Mouse (Mus musculus) CD8-positive naive resting alpha-beta T cell, adult 2 months (primary cell): ENCODE data around the gene Dll4.
A peak's percentile ranks its signal among the peaks of the same experiment; 100 is the strongest.

Experiments used
- DNase-seq, 2 experiments: peaks; one replicate each; pipeline ENCODE4 v3.0.0; 2022; ENCODE audit warnings: low read depth in 2 of 2, low spot score in 2 of 2

Gene Dll4

DNA sequence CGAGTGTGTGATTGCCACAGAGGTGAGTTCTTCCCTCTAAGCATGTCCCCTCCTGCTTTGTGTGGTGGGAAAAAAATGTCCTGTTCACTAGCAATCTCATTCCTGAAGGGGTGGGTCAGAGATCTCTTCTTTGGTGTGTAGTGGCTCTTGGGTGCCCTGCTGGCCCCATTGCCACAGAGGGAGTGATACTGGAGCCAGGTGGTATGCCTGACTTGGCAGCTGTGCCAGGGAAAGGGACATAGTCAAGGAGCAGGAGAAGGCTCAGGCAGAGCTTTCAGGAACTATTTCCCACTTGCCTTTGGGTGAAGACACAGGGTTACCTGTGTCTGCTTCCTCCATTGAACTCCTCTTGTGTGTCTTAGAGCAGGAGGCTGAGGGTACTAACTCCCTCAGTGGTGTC is 8.6 kb downstream of the Dll4 start:
- DNase-seq: no peak

GRCm38 (mm10) chr2:119334964-119335525 is 9.5 kb downstream of the Dll4 start:
- no peak for DNase-seq

GRCm38 (mm10) chr2:119335535-119335934 is 10.0 kb downstream of the Dll4 start:
- no peak for DNase-seq

GRCm38 (mm10) chr2:119336002-119336401 is 10.4 kb downstream of the Dll4 start:
- DNase-seq: no peak

GRCm38 (mm10) chr2:119336470-119336869 is 10.9 kb downstream of the Dll4 start:
- no peak for DNase-seq

DNA sequence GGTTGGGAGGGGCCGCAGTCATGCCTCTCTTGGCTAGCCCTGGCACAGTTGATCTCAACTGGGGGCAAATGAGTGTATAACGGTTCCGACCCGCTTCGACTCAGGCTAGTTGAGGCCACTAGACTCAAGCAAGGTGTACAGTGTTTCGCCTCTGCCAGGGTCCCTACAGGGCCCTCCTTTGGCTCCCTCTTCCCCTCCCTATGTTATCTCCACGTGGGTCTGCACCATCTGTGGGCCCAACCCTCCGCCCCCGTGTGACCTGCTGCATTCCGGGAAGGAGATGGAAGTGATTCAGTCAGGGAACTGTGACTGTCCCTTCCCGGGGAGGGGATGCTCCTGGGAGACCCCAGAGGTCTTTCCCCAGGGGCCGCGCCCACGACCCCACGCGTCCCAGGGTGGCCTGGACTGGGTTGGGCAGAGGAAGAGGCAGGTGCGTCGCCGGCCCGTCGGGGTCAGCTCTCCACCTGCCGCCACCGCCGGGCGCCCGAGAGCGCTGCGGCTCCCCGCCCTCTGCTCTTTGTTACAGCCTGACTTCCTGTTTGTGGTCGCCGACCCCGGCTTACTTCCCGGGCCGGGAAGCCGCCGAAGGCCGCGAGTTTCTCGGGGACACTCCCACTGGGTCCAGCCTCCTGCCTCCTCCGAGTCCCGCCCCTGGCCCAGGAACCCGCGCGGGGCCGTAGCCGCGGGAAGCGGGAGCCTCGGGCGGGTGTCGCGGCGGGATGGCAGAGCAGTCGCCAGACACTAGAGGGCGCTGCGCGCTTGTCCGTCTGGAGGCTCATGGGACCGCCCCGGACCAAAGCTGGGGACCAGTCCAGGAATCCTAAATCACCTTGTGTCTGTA is 12.1 kb downstream of the Dll4 start:
- peak; percentile 68 to 69 for DNase-seq

GRCm38 (mm10) chr2:119344537-119345138 is 19.1 kb downstream of the Dll4 start:
- no peak for DNase-seq

- DNase-seq: peak; percentile 22 to 38
These were observed 25.2 kb downstream of the Dll4 start, which contains the start of gene Chac1 for GRCm38 (mm10) chr2:119350555-119351486. Chac1 (plus strand) TSS chr2:119351229.

GRCm38 (mm10) chr2:119353707-119354106 is 28.1 kb downstream of the Dll4 start:
- DNase-seq: no peak

GRCm38 (mm10) chr2:119355089-119355488 is 29.5 kb downstream of the Dll4 start:
- no peak for DNase-seq

DNA sequence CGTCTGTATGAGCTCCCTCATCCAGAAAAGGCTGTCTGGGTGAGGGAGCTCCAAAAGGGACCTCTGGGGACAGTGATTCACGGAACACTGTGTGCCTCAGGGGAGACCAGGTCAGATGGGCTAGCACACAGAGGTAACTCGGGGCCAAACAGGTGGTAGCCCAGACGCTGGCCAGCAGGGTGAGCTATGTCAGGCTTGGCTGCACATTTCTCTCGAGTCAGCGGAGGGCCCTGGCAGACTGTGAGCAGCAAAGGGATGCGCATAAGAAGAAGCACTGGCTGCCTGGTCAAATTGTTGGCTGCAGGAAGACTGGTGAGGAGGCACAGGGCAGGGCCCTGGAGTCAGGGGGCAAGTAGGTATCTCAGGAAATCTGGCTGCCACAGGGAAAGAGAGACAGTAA is 30.1 kb downstream of the Dll4 start:
- DNase-seq: no peak

DNA sequence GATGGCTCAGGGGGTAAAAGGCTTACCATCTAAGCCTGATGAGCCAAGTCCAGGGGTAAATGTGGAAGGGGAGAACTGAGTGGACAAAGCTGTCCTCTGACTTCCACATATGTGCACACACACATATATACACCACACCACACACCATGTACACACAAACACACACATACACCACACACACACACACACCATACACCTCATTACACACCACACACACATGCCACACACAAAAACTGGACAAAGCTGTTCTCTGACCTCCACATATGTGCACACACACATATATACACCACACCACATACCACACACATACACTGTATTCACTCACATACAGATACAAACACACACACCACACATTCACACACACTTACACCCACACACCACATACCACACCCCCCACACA is 30.7 kb downstream of the Dll4 start:
- DNase-seq: no peak

DNA sequence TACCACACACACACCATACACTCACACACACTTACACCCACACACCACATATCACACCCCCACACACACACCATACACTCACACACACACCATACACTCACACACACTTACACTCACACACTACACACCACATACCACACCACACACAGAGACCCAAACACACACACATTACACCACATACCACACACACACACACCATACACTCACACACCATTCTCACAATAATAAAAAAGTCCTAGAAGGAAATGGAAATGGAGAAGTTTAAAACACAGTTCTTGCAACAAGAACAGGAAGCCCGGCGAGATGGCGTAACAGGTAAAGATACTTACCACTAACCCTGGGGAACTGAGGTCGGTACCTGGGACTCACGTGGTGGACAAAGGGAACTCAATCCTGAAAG is 31.2 kb downstream of the Dll4 start:
- no peak for DNase-seq

DNA sequence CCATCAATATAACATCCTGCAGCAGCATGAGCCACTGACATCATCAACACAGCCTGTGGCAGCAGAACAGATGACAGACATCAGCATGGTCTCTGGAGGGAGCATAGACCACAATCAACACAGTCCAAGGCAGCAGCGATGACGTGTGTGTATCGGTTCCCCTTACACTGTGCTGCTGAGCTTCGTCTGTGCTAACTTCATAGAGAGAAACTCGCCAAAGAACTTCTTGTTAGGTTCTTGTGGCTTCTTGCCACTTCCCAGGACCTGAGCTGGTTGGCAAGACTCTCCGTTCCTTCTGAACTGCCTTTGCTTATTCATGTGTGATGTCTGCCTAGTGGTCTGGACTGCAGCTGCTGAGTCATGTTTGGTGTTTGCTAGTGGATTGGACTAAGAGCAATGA is 32.7 kb downstream of the Dll4 start:
- no peak for DNase-seq

GRCm38 (mm10) chr2:119359721-119360291 is 34.2 kb downstream of the Dll4 start:
- no peak for DNase-seq

GRCm38 (mm10) chr2:119364969-119365368 is 39.4 kb downstream of the Dll4 start:
- no peak for DNase-seq

GRCm38 (mm10) chr2:119367346-119367745 is 41.8 kb downstream of the Dll4 start:
- DNase-seq: no peak

DNA sequence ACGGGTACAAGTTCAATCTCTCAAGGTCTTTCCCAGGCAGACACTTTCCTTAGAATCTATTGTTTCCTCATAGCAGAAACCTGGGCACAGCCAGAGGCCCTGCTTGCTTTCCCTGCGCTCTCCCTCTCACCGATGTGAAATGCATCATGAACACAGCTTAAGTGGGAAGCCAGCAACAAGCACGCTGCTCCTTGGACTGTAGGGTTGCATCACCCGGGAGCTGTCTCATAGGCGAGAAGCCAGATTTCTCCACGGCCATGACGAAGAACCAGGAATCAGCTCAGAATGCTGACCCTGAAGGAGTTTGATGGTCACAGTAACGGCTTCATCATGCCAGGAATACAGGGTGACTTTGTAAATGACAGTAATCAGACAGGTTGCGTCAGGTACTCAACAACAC is 44.5 kb downstream of the Dll4 start:
- no peak for DNase-seq

GRCm38 (mm10) chr2:119377286-119377685 is 51.7 kb downstream of the Dll4 start:
- no peak for DNase-seq

DNA sequence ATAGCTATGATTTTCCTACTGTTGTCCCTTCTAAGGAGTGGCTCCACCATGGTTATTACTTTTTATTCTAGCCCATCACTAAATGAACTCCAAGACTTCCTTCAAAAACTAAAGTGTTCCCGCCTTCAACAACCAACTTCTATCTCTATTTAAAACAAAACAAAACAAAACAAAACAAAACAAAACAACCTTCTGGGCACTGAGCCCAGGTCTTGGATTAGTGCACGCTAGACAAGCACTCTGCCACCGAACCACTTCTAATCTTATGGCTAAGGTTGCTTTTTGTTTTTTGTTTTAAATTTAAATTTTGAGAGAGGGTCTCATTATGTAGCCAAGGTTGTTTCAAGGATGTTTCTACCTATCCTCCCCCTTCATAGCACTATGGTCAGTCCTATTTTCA is 52.2 kb downstream of the Dll4 start:
- no peak for DNase-seq

DNA sequence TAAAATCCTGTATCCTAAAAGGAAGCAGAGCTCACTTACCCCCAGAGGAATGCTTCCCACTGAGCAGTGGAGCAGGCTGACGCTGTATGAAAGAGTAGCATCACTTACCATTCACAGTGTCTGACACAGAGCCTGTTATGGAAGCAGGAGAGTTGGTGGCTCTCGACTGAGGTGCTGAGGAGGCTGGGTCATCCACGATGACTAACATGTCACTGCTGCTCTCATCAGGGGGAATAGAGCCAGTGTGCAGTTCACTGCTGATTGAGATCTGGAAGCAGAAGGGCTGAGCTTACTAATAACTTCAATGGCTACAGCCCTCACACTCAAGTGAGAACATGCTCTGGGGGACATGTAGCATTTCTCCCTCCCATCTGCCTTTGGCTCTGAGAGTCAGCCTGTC is 53.9 kb downstream of the Dll4 start:
- no peak for DNase-seq
